Mouse (Mus musculus): ENCODE measurements at regions not wholly inside any gene's neighbourhood (a gene's known extent, or its start where the extent isn't known, plus 50 kb on each side); places are given as distances from the start of the nearest gene placed in this dataset.
"Not testable (repeated sequence)": the region's sequence is repeated elsewhere in the genome, so short reads cannot be mapped to it uniquely, and the experiment has no call there.

DNA sequence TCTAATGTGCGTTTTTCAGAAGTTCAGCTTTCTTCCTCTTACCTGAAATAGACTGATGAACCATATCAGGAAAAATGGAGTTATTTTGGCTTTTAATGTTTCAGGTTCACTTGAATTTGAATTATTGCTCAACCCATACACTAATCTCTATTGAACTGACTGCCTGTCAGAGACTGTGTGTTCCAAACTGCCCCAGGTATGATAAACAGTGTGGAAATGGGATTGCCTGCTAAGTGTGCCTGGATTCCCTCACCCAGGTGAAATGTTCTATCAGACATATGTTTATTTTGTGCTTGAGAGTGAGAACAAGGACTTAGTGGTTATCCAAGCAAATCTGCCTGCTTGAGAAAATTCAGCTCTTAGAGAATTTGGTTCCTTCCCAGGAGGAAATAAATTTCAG lies 830.2 kb downstream of the Triml1 start:
- no peaks in the 10 kb centered on the region for H3K4me1 ChIP-seq (ENCODE audit: control insufficient read depth in 2 of 2, insufficient read depth in 2 of 2, low read length in 2 of 2)
- H3K27me3 ChIP-seq (ENCODE audit: control insufficient read depth, insufficient read depth, low read length): no peaks in the 10 kb centered on the region
- H3K36me3 ChIP-seq (ENCODE audit: control insufficient read depth, insufficient read depth, low read length): no peaks in the 10 kb centered on the region
- no peak overlapping the region for H3K4me2 ChIP-seq (ENCODE audit: low read length)
- ATAC-seq (ENCODE audit: insufficient number of reproducible peaks, insufficient read depth, low FRiP score, low read depth): no peak
- H3K9ac ChIP-seq (ENCODE audit: low read length): no peak overlapping the region
- H3K27ac ChIP-seq (replicated peaks in 1 of 2; ENCODE audit: control insufficient read depth in 1 of 2, insufficient read depth in 1 of 2, low read depth in 2 of 2, low read length in 2 of 2): no peak overlapping the region
- no peaks in the 10 kb centered on the region for H3K9me3 ChIP-seq (ENCODE audit: control insufficient read depth, low read length)
- no peak overlapping the region for H3K4me3 ChIP-seq (ENCODE audit: control insufficient read depth in 1 of 2, insufficient read depth in 1 of 2, low read depth in 1 of 2, low read length in 2 of 2)
- WGBS: 75% methylated on average over 1 of the region's 1 CpGs

DNA sequence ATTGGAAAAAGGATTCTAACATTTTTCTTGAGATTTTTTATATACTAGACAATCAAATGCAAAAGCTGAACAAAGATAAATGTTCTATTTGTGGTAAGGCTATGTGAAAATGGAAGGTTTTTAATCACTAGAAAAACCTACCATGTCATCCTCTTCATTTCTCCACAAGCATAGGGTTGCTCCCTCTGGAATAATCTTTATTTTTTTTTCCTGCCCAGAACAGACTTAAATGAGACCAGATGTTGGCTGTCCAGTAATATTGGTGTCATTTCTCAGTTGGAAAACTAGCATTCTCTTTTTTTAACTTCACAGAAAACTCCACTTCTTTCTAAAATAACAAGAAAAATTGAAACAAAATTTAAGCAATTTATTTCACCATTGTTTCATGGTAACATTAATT lies 849.9 kb downstream of the Triml1 start:
- Histone ChIP-seq H3K27me3 (ENCODE audit: control insufficient read depth, insufficient read depth, low read length) (no peaks in the 10 kb centered on the region), H3K9me3 (ENCODE audit: control insufficient read depth, low read length) (no peaks in the 10 kb centered on the region), H3K36me3 (ENCODE audit: control insufficient read depth, insufficient read depth, low read length) (no peaks in the 10 kb centered on the region), H3K4me1 (ENCODE audit: control insufficient read depth in 2 of 2, insufficient read depth in 2 of 2, low read length in 2 of 2) (no peaks in the 10 kb centered on the region), H3K27ac (replicated peaks in 1 of 2; ENCODE audit: control insufficient read depth in 1 of 2, insufficient read depth in 1 of 2, low read depth in 2 of 2, low read length in 2 of 2) (no peak overlapping the region), H3K4me2 (ENCODE audit: low read length) (no peak overlapping the region), H3K9ac (ENCODE audit: low read length) (no peak overlapping the region), H3K4me3 (ENCODE audit: control insufficient read depth in 1 of 2, insufficient read depth in 1 of 2, low read depth in 1 of 2, low read length in 2 of 2) (no peak overlapping the region)
- no peak for ATAC-seq (ENCODE audit: insufficient number of reproducible peaks, insufficient read depth, low FRiP score, low read depth)

DNA sequence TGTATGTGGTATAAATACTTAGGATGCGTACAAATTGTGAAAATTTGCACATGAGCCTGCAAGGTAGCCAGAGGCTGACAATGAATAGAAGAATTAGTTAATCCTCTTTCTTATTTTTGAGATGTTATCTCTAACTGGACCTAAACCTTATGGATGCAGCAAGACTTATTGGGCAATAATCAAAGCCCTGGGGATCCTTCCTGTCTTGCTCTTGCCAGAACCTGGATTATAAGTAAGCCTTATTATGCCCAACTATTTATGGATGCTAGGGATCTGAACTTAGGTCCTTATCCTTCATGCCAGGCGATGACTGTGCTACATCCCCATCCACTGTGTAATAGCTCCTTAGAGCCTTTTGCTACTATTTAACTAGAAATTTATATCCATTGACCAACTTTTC lies 859.3 kb downstream of the Triml1 start:
- H3K4me3 ChIP-seq (ENCODE audit: control insufficient read depth in 1 of 2, insufficient read depth in 1 of 2, low read depth in 1 of 2, low read length in 2 of 2): no peak overlapping the region
- H3K4me1 ChIP-seq (ENCODE audit: control insufficient read depth in 2 of 2, insufficient read depth in 2 of 2, low read length in 2 of 2): no peaks in the 10 kb centered on the region
- WGBS: 90% methylated on average over 2 of the region's 2 CpGs
- no peaks in the 10 kb centered on the region for H3K36me3 ChIP-seq (ENCODE audit: control insufficient read depth, insufficient read depth, low read length)
- no peaks in the 10 kb centered on the region for H3K27me3 ChIP-seq (ENCODE audit: control insufficient read depth, insufficient read depth, low read length)
- no peak overlapping the region for H3K9ac ChIP-seq (ENCODE audit: low read length)
- no peak for ATAC-seq (ENCODE audit: insufficient number of reproducible peaks, insufficient read depth, low FRiP score, low read depth)
- no peaks in the 10 kb centered on the region for H3K9me3 ChIP-seq (ENCODE audit: control insufficient read depth, low read length)
- no peak overlapping the region for H3K4me2 ChIP-seq (ENCODE audit: low read length)
- H3K27ac ChIP-seq (replicated peaks in 1 of 2; ENCODE audit: control insufficient read depth in 1 of 2, insufficient read depth in 1 of 2, low read depth in 2 of 2, low read length in 2 of 2): no peak overlapping the region

DNA sequence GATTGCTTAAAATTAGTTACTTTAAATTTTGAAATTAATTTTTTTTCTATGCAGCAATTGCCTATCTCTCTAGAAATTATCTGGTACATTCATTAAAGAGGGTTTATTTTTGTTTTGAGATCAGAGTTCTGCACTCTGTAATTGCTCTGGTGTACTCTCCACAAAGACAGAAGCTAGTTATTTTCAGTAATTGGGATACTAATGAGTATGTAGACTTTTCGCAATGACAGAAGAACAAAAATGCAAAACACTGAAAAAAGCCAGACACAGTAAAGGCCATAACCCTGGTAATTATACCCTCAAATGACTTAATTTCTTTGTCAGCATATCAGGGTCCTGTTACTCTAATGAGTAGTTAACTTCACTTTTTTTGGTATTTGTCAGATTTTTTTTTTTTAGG lies 836.5 kb upstream of the Frg1 start:
- H3K4me2 ChIP-seq (ENCODE audit: low read length): no peak overlapping the region
- no peaks in the 10 kb centered on the region for H3K9me3 ChIP-seq (ENCODE audit: control insufficient read depth, low read length)
- H3K27me3 ChIP-seq (ENCODE audit: control insufficient read depth, insufficient read depth, low read length): no peaks in the 10 kb centered on the region
- no peak for ATAC-seq (ENCODE audit: insufficient number of reproducible peaks, insufficient read depth, low FRiP score, low read depth)
- no peak overlapping the region for H3K4me3 ChIP-seq (ENCODE audit: control insufficient read depth in 1 of 2, insufficient read depth in 1 of 2, low read depth in 1 of 2, low read length in 2 of 2)
- no peak overlapping the region for H3K9ac ChIP-seq (ENCODE audit: low read length)
- no peaks in the 10 kb centered on the region for H3K36me3 ChIP-seq (ENCODE audit: control insufficient read depth, insufficient read depth, low read length)
- H3K4me1 ChIP-seq (ENCODE audit: control insufficient read depth in 2 of 2, insufficient read depth in 2 of 2, low read length in 2 of 2): no peaks in the 10 kb centered on the region
- no peak overlapping the region for H3K27ac ChIP-seq (replicated peaks in 1 of 2; ENCODE audit: control insufficient read depth in 1 of 2, insufficient read depth in 1 of 2, low read depth in 2 of 2, low read length in 2 of 2)
- WGBS: 88% methylated on average over 1 of the region's 1 CpGs

DNA sequence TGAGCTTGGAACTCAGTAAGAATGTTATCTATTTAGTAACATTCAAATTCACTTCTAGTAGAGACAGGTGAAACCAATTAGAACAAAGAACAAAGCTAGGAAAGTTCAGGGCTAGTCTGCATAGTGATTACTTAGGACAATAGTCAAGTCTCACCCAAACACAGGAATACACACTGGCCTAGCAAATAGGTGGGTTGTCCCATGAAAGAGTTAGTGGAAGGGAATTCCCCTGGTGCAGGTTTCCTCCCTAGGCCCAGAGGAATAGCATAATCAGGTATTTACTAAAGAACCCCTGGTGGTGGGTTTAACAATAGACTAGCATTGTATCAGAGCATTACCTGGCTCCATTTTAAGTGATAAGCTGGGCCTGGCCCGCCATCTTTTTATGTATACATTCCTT lies 825.4 kb upstream of the Frg1 start:
- H3K36me3 ChIP-seq (ENCODE audit: control insufficient read depth, insufficient read depth, low read length); H3K9ac ChIP-seq (ENCODE audit: low read length); H3K4me1 ChIP-seq (ENCODE audit: control insufficient read depth in 2 of 2, insufficient read depth in 2 of 2, low read length in 2 of 2); H3K9me3 ChIP-seq (ENCODE audit: control insufficient read depth, low read length); H3K27me3 ChIP-seq (ENCODE audit: control insufficient read depth, insufficient read depth, low read length); H3K27ac ChIP-seq (replicated peaks in 1 of 2; ENCODE audit: control insufficient read depth in 1 of 2, insufficient read depth in 1 of 2, low read depth in 2 of 2, low read length in 2 of 2); H3K4me3 ChIP-seq (ENCODE audit: control insufficient read depth in 1 of 2, insufficient read depth in 1 of 2, low read depth in 1 of 2, low read length in 2 of 2); ATAC-seq (ENCODE audit: insufficient number of reproducible peaks, insufficient read depth, low FRiP score, low read depth); H3K4me2 ChIP-seq (ENCODE audit: low read length): not testable (repeated sequence)
- WGBS: 71% methylated on average over 1 of the region's 1 CpGs

DNA sequence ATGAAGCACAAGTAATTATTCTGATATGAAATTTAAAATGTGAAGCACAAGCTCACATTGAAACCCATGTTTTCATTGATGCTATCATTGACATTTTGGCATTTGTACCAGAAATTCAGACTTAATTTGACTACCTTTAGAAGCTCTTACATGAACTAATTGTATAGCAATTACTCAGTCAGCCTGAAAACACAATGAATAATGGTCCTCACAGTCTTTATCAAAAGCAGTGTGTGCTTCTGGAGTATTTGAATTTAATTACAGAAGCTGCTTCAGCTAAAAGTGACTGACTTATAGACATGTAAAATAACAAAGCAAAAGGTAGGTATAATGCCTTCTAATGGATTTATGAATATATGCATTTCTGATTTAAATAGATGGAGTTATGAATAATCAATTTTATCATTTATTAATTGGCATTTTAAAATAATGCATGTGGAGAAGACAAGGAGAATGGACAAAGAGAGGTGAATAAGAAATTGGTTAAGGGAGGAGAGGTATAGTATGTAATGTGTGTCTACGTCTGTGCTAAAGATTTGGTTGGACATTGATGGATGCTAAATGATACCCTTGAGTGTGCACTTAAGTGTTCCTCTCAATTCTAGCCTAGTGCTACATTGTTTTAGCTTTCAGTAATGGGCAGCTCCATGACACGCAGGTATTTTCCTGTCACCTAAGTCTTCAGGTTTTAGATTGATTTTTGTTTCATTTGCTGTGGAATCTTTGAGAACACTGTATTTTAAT lies 803.2 kb upstream of the Frg1 start:
- H3K4me3 ChIP-seq (ENCODE audit: control insufficient read depth in 1 of 2, insufficient read depth in 1 of 2, low read depth in 1 of 2, low read length in 2 of 2): no peak overlapping the region
- no peaks in the 10 kb centered on the region for H3K27me3 ChIP-seq (ENCODE audit: control insufficient read depth, insufficient read depth, low read length)

DNA sequence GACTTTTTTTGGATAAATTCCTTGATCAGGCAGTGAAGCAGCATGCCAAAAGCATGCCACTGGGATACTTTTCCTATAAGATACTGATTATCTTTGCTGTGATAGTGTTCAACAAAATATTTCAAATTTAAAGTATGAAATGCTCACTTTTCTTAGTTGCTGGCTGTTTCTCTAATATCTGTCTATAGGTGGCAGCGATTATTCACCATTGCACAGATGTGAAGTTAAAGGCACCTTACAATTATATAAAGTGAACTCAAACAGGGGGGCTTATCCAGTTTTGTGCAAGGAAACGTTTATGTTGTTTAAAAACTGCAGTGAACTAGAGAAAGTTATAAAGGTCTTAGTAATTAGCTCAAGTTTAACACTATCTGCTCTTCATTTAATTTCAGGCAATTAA lies 794.1 kb upstream of the Frg1 start:
- 45% methylated on average over 2 of the region's 2 CpGs for WGBS
- no peak for ATAC-seq (ENCODE audit: insufficient number of reproducible peaks, insufficient read depth, low FRiP score, low read depth)

More for the DNA sequence above, 803.2 kb upstream of the Frg1 start:
- WGBS: 68% methylated on average over 2 of the region's 2 CpGs
- no peak for ATAC-seq (ENCODE audit: insufficient number of reproducible peaks, insufficient read depth, low FRiP score, low read depth)
- no peak overlapping the region for H3K9ac ChIP-seq (ENCODE audit: low read length)
- no peaks in the 10 kb centered on the region for H3K4me1 ChIP-seq (ENCODE audit: control insufficient read depth in 2 of 2, insufficient read depth in 2 of 2, low read length in 2 of 2)
- H3K27ac ChIP-seq (replicated peaks in 1 of 2; ENCODE audit: control insufficient read depth in 1 of 2, insufficient read depth in 1 of 2, low read depth in 2 of 2, low read length in 2 of 2): no peak overlapping the region
- H3K9me3 ChIP-seq (ENCODE audit: control insufficient read depth, low read length): no peaks in the 10 kb centered on the region
- no peaks in the 10 kb centered on the region for H3K36me3 ChIP-seq (ENCODE audit: control insufficient read depth, insufficient read depth, low read length)
- no peak overlapping the region for H3K4me2 ChIP-seq (ENCODE audit: low read length)

DNA sequence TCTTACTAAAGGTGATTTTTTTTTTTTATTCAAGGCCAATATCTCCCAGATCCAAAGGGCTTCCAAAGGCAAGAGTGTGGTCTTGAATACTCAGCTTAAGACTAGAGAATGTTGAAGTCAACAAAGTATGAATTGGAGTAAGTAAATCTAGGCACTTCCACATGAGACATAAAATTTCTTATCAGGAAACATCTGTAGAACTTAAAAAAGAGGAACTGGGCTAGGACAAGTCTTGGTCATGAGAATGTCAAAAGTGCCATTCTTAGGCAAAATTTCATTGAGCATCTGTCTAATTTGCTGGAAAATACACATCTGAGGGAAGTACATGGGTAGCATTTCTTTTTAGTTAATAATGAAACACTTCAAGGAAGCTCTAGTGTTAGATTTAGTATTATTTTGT lies 793.1 kb upstream of the Frg1 start:
- Histone ChIP-seq H3K9me3 (ENCODE audit: control insufficient read depth, low read length) (no peaks in the 10 kb centered on the region), H3K9ac (ENCODE audit: low read length) (no peak overlapping the region), H3K4me2 (ENCODE audit: low read length) (no peak overlapping the region), H3K27me3 (ENCODE audit: control insufficient read depth, insufficient read depth, low read length) (no peaks in the 10 kb centered on the region), H3K4me1 (ENCODE audit: control insufficient read depth in 2 of 2, insufficient read depth in 2 of 2, low read length in 2 of 2) (no peaks in the 10 kb centered on the region), H3K36me3 (ENCODE audit: control insufficient read depth, insufficient read depth, low read length) (no peaks in the 10 kb centered on the region), H3K27ac (replicated peaks in 1 of 2; ENCODE audit: control insufficient read depth in 1 of 2, insufficient read depth in 1 of 2, low read depth in 2 of 2, low read length in 2 of 2) (no peak overlapping the region), H3K4me3 (ENCODE audit: control insufficient read depth in 1 of 2, insufficient read depth in 1 of 2, low read depth in 1 of 2, low read length in 2 of 2) (no peak overlapping the region)
- ATAC-seq (ENCODE audit: insufficient number of reproducible peaks, insufficient read depth, low FRiP score, low read depth): no peak

More for the DNA sequence above, 794.1 kb upstream of the Frg1 start:
- H3K9ac ChIP-seq (ENCODE audit: low read length): no peak overlapping the region
- no peak overlapping the region for H3K4me3 ChIP-seq (ENCODE audit: control insufficient read depth in 1 of 2, insufficient read depth in 1 of 2, low read depth in 1 of 2, low read length in 2 of 2)
- H3K27ac ChIP-seq (replicated peaks in 1 of 2; ENCODE audit: control insufficient read depth in 1 of 2, insufficient read depth in 1 of 2, low read depth in 2 of 2, low read length in 2 of 2): no peak overlapping the region
- no peaks in the 10 kb centered on the region for H3K36me3 ChIP-seq (ENCODE audit: control insufficient read depth, insufficient read depth, low read length)
- no peaks in the 10 kb centered on the region for H3K4me1 ChIP-seq (ENCODE audit: control insufficient read depth in 2 of 2, insufficient read depth in 2 of 2, low read length in 2 of 2)
- H3K9me3 ChIP-seq (ENCODE audit: control insufficient read depth, low read length): no peaks in the 10 kb centered on the region
- H3K4me2 ChIP-seq (ENCODE audit: low read length): no peak overlapping the region
- no peaks in the 10 kb centered on the region for H3K27me3 ChIP-seq (ENCODE audit: control insufficient read depth, insufficient read depth, low read length)

All from heart, embryonic 14.5 days (tissue).